Mouse (Mus musculus) urinary bladder, postnatal 36 days (tissue): ENCODE measurements around the gene Gm20695.
A peak's percentile ranks its signal among the peaks of the same experiment; 100 is the strongest.
"Not testable (repeated sequence)": the region's sequence is repeated elsewhere in the genome, so short reads cannot be mapped to it uniquely, and the experiment has no call there.

Experiments used
- DNase-seq, 2 experiments: peaks; one replicate each; pipeline ENCODE4 v3.0.0; 2022; ENCODE audit warnings: low spot score in 2 of 2, mixed read lengths in 1 of 2

Gm20695 gene

DNA sequence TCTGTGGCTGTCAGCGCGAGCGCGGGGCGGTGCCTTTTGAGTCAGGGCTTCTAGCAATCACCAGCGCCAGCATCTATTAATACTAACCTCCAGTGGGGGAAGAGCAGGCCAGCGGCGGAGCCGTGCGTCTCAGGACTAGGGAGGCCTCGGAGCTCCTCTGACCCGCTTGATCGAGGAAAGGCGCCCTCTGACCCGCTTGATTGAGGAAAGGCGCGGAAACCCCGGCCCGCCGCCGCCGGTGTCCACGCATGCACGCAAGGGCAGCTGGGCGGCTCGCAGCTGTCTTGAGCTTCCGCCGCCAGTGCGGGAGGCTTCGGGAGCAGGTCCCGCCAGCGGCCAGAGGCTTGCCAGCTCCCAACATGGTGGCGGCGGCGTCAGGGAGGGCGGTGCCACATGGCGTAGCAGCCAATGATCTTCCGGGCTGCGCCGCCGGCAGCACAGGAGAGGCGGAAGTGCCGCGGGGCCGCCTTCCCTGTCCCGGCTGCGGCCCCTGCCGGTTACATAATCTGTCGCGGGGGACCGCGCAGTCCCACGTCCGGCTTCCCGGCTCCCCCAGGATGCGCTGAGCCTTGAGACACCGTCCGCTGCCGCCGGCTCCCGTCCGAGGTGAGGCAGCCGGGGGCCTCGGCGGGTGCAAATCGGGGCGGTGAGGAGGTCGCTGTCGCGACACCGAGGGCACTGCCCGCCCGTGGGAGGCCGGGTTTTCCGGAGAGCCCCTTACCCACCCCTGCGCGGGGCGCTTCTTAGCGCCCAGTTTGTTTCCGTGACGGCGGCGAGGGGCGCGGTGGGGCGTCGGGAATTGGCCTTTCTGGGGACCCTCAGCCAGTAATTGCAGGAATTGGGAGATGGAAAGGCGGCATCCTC is at the start of gene Gm20695, which contains the start of gene Zfp597:
Gm20695 (plus strand) TSS at position 448 of the 864 bp plus-strand sequence.
Zfp597 (minus strand) TSS at position 361 of the 864 bp plus-strand sequence.
- DNase-seq, result peak; percentile 91 to 94

DNA sequence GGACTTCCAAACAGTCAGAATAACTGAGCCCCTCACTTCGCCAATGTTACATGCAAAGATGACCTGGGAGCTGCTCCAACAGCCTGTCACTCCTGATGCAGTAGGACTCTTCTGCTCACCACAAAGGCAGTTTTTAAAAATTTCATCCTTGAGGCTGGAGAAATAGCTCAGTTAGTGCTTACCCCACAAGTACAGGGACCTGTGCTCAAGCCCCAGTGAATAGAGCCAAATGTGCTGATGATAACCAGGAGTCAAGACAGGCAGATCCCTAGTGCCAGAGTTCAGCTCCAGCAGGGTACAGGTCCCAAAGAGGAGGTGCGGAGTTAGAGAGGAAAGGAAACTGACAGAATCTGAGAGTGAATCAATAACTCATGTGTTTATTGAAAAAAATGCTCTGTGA is 49.0 kb upstream of the Gm20695 start:
- no peak for DNase-seq

DNA sequence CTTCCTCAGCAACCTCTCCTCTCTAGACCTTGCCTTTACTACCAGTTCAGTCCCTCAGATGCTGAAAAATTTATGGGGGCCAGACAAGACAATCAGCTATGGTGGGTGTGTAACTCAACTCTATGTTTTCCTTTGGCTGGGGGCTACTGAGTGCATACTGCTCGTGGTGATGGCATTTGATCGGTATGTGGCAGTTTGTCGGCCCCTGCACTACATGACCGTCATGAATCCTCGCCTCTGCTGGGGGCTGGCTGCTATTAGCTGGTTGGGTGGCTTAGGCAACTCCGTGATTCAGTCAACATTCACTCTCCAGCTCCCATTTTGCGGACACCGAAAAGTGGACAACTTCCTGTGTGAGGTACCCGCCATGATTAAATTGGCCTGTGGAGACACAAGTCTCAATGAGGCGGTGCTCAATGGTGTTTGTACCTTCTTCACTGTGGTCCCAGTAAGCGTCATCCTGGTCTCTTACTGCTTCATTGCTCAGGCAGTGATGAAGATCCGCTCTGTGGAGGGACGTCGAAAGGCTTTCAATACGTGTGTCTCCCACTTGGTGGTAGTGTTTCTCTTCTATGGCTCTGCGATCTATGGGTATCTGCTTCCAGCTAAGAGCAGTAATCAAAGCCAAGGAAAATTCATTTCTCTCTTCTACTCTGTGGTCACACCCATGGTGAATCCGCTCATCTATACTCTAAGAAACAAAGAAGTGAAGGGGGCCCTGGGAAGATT is 45.1 kb upstream of the Gm20695 start:
- DNase-seq, result no peak

DNA sequence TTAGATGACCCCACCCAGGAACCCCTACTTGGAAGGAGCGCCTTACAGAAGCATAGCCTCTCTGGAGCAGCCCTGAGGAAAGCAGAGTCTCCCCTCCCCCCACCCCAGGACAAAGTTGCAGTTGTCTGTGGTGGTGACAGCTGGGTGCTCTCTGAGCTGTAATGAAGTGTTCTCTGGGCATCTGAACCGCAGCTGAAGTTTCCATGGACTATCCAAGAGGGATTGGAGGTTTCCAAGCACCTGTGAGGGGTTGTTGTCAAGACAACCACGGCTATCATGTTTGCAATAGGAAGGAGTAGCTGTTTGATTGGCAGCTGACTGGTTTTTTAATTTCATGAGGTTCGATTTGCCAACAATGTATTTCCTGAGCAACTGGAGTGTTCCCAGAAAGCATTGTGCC is 41.5 kb upstream of the Gm20695 start:
- no peak for DNase-seq

DNA sequence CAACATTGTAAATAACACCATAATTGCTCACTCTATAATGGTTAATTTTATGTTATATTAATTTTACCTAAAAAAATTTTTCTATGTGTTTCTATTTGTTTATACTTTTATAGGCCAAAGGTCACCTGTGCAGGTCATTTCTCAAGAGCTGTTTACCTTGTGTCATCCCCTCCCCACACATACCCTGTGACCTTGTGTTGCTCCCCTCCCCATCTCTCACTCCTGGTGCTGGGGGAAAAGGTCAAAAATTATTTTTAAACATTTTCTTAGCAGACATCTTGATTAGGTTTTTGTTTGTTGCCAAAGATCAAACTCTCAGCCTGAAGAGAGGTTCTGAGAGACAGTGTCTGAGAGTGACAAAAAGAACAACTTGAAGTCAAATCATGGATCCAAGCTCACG is 40.7 kb upstream of the Gm20695 start:
- DNase-seq, result no peak

DNA sequence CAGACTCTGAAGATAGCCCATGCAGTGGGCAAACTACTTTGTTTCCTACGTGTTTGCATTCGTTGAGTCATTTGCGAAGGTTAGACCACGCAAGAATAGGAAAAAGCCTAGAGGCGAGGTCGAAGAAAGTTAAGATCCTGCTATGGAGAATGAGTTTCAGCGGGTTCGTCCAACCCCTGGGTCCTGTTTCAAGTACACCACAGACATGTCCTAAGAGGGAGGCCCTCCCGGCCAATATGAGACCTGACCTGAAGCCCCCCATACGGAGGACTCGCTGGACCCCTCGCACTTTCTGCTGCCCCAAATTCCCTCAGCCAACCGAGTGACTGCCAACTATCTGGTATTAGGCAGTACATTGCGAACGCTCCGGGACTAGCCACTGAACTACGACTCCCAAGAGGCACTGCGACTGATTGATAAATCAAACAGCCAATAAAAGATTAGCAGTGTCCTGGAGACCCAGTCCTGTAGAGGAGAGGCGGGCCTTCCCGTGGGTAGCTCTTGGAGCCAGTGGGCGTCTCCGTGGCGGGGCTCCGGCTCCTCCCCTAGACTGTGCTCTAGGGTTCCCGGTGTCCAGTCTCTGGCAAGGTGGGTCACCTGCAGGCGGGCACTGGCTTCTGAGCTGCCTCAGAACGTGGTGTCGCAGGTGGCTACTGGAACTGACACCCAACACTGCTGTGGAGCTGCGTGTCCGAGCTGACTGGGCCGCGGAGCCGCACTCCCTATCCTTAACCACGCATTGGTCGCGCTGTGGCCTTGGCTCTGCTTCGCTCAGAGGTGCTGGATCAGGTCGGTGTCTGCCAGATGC is 37.5 kb upstream of the Gm20695 start, which contains the start of gene Zfp174:
Zfp174 (plus strand) TSS at position 558 of the 808 bp plus-strand sequence.
- peak; percentile 91 to 94 for DNase-seq

DNA sequence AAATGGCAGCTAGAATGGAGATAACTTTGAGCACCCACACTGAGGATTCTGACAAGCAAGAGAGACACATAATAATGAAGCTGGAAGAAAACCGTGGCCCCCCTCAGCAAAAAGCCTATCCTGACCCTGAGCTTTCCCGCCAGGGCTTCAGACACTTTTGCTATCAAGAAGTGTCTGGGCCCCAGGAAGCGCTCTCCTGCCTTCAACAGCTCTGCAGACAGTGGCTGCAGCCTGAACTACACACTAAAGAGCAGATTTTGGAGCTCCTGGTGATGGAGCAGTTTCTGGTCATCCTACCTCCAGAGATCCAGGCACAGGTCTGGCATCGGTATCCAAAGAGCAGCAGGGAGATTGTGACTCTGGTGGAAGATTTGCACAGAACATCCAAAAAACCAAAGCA is 36.6 kb upstream of the Gm20695 start:
- DNase-seq, result no peak

DNA sequence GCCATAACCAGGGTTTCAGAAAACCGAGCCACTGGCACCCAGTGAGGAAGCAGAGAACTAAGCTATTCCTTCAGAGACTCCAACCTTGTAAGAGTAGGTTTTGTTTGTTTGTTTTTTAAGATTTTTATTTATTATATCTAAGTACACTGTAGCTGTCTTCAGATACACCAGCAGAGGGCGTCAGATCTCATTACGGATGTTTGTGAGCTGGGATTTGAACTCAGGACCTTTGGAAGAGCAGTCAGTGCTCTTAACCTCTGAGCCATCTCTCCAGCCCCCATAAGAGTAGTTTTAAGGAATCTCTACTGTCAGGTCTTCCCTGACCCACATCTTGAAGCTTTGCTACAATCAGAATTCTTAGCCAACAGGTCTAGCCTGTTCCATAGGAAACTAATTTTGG is 36.0 kb upstream of the Gm20695 start:
- DNase-seq, result no peak

DNA sequence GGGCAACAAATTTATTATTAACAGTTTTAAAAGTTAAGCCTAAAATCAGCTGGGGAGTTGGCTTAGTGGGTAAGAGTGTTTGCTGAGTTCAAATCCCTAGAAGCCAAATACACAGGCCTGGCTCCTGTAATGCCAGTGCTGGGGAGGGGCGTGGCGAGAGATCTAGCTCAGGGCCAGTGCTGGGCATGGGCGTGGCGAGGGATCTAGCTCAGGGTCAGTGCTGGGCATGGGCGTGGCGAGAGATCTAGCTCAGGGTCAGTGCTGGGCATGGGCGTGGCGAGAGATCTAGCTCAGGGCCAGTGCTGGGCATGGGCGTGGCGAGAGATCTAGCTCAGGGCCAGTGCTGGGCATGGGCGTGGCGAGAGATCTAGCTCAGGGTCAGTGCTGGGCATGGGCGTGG is 33.1 kb upstream of the Gm20695 start:
- not testable (repeated sequence) for DNase-seq

DNA sequence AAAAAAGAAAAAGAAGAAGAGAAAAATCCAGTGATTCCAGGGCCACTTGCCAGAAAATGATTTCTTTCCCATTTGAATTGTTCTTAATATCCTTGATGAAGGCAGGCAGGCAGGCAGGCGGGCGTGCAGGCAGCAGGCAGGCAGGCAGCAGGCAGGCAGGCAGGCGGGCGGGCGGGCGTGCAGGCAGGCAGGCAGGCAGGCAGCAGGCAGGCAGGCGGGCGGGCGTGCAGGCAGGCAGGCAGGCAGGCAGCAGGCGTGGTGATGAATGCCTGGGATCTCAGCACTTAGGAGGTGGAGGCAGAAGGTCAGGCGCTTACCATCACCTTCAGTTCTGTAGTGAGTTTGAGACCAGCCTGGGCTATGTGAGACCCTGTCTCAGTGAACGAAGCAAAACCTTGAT is 31.9 kb upstream of the Gm20695 start:
- DNase-seq, result no peak

DNA sequence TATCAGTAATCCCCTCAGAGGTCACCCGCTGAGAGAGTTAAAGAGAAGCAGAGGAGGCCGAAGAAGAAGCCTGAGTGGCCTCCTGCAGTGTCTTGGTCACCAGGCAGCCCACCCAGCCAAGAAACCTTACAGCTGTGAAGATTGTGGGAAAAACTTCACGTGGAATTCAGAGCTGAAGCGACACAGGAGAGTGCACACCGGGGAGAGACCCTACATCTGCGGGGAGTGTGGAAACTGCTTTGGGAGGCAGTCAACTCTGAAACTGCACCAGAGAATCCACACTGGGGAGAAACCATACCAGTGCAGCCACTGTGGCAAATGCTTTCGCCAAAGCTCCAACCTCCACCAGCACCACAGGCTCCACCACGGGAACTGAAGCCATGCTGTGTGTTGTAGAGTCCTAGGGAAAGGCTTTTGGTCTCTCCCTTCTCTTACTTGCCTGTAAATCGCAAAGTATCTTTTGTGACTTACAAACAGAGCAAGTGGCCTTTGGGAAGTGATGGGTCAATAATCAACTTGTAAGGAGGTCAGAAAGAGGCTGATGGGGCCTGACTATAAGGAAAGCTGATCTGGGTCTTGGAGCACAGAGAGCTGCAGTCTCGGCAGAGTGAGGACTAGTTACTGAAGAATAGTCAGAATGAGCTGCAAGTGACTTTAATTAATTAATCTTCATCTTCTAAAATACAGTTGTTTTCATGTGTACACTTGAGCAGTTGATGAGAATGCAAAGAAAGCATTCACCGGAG is 29.8 kb upstream of the Gm20695 start:
- no peak for DNase-seq

DNA sequence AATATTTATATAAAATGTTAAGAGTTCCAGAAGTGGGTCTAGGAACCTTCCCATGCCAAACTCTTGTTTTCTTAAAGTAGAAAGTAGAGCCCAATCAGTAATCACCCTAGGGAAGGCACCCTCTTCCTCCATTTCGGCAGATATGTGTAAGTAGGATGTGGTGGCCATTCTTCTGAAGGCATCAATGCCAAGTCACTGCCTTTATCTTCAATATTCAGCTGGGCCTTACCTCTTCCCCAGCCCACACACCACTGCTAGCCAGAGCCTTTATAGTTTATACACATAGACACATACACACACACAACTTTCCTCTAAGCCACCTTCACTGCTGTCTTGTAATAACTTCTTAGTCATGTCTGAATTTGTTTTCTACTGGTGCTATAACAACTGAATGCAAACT is 28.7 kb upstream of the Gm20695 start:
- no peak for DNase-seq

DNA sequence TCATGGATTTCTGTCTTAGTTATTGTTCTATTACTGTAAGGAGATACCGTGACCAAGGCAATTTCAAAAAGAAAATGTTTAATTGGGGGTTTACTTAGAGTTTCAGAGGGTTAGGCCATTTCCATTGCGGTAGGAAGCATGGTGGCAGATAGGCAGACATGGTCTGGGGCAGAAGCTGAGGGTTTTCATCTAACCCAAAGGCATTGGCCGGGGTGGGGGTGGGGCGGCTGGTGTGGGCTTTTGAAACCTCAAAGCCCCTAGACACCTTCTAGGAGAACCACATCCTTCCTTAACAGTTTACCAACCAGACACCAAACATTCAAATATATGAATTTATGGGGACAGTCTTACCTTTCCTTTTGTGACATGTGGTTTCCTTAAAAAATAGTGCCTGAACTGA is 25.2 kb upstream of the Gm20695 start:
- no peak for DNase-seq

DNA sequence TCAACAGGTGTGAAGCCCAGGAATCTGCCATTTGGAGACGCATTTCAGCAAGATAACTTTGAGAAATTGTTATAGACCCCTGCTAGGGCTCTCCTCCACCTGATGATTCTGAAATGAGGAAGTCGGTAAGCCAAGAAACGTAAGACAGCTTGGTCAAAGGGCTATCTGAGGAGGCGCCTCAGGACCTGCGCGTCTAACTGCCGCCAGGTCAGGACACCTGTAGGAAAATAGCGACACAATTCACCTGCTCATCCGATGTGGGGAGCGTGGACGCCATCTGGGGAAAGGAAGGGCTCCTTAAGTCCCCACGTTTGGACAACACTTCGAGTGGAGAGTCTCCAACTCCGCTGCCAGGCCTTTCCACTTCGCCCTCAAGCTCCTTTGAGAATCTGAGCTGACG is 12.6 kb upstream of the Gm20695 start:
- no peak for DNase-seq

DNA sequence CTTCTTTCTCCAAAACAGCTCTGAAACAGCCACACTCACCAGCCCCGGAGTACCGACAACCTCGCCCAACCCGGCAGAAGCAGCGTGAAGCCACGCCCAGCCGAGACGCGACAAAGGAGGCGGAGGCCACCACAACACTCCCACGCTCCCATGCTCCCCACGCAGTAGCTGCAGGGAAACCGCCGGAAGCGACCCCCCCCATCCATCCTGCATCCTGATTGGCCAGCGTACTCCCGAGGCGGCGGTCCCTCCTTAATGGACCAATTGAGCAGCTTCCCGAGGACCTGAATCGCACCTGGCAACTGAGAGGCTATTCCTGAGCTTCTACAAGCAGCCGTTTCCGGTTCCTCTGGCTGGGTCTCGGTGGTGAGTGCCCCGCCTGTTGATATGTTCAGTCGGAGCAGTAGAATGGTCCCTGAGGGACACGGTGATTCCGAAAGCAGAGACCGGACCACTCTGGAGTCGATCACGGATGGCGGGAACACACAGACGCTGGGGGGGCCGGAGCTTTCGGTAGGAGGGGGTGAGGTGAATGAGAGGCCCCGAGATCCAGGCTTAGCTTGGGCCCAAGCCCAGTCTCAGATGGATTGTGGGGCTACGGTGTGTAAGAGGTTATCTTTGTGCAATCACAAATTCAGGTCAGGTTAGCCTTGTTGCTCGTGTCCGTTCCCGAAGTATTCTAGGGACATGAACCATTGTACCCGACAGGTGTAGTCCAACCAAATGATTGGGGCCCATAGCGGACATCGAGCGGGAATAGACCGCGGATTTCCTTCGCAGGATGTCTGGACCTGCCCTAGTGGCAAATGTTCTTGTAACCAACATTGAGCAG is 12.0 kb upstream of the Gm20695 start, which contains the start of gene Naa60:
Naa60 (plus strand) TSS at position 160 of the 832 bp plus-strand sequence.
- DNase-seq, result peak; percentile 90 to 92

DNA sequence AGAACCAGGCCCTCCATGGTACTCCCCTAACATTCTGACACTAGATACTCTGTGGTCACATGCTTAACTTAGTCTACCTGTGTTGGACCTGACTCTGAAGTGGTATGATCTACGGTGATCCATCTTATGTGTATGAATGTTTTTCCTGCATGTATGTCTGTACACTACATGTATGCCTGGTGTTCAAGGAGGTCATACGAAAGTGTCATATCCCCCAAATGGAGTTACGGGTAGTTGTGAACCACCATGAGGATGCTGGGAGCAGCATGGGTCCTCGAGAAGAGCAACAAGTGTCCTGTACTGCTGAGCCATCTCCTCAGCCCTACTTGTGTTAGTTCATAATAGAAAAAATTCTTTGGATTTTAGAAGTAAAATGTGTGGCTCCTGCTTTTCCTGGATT is 8.1 kb upstream of the Gm20695 start:
- DNase-seq, result no peak

DNA sequence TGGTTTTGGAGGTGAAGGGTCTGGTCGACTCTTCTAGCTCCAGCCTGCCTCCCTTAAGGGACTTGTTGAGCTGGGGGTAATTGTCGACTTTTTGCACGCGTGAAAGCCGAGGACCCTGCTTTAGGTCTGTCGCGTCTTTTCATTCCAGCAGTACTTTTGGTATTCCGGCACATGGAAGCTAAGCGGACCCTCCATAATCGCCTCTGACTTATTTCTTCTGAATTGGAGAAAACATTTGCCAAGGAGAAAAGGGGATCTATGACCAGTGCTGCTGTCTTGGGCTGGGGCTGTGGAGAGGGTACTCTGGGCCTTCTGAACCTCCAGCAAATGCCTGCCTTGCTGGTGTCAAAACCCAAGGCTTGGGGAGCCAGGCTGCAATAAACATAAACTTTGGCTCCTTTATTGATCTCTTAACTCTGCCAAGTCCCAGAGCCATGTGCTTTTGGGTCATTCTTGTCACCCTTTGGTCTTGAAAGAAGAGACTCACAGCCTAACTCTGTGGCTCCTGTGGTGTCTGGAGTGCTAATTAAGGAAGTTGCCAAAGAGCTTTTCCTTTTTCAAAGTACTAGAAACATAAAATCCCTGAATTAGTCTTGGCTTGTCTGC is 720 bp downstream of the Gm20695 start:
- DNase-seq, result no peak

DNA sequence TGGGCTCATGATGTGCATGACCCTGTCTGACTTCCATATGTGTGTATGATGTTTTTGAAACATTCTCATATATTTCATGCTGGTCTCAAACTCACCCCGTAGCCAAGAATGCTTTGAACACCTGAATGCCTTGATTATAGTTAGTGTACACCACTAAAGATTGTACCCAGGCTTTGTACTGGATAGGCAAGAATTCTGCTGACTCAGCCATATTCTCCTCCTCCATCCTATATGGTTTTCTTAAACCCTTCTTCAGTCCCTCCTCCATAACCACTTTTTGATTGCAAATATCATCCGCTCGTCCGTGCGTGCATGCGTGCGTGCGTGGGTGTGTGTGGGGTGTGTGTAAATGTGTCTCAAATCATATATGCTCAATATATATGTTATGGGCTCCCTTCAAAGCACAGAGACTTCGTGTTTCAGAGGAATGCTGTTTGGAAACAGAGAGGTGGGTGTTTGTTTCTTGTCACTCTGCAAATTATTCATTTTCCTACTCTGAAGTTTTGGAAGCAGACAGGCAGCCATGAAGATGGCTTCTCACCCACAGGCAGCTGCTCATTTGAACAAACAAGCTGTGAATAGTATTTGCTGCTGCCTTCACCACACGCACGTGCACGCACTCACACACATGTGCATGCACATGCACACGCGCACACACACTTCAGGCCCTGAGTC is 7.3 kb downstream of the Gm20695 start:
- DNase-seq, result no peak

DNA sequence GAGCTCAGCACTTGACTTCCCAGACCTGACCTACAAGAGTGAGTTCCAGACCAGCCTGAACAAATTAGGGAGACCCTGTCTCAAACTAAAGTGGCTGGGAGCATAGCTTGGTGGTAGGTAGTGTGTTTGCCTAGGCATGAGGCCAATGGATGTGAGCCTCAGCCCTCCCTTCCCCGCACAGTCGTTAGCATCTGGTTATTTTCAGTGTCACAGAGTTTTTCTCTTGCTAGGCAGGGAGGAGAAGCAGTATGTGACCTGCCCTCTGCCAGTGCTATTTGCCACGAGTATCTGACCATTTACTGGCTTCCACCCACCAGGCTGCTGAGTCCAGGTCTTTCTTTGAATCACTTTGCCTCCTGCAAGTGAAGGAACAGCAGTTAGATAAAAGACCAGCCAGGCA is 9.3 kb downstream of the Gm20695 start:
- DNase-seq, result no peak
